Mouse (Mus musculus) limb, embryonic 10.5 days (tissue): ENCODE measurements around the gene Arhgap20. TPM values are rescaled to one million over a fixed set of nuclear protein-coding genes. Genes with fewer than 3 reads are reported as not detected.

Source experiments
- DNase-seq: peaks from one replicate; pipeline ENCODE4 v3.0.0-alpha.2; 2017; ENCODE audit warnings: low spot score
- H3K27ac ChIP-seq: fragments of 300-500 bp; sonication (generic); 2 replicates; pipeline ENCODE4 v1.5.1; 2016; ENCODE audit warnings: mild to moderate bottlenecking
- H3K27me3 ChIP-seq: fragments of 300-500 bp; sonication (generic); 2 replicates; pipeline ENCODE4 v1.6.1; 2016; ENCODE audit warnings: low read depth, mild to moderate bottlenecking; ENCODE audit not compliant: poor library complexity, severe bottlenecking
- H3K36me3 ChIP-seq: fragments of 300-500 bp; sonication (generic); 2 replicates; pipeline ENCODE4 v1.6.1; 2016; ENCODE audit warnings: mild to moderate bottlenecking, moderate library complexity
- H3K4me1 ChIP-seq: fragments of 300-500 bp; sonication (generic); 2 replicates; pipeline ENCODE4 v1.6.1; 2016
- H3K4me3 ChIP-seq: fragments of 300-500 bp; sonication (generic); 2 replicates; pipeline ENCODE4 v1.5.1; 2016; ENCODE audit warnings: mild to moderate bottlenecking, moderate library complexity
- H3K9me3 ChIP-seq: fragments of 300-500 bp; sonication (generic); replicated peaks from 2 replicates; pipeline ENCODE4 v1.6.1; 2016; ENCODE audit warnings: mild to moderate bottlenecking
- WGBS: fragments of 180-500 bp; shearing (Covaris S2); methylation state at CpG from one replicate; pipeline ENCODE4 v1.1.7; 2016; 5-methylcytosine and 5-hydroxymethylcytosine counted together
- polyA plus RNA-seq: library from polyadenylated mRNA; unstranded; fragments of >200 nt; fragmentation: Nextera tagmentation; extraction: Ambion mirVana; gene quantifications from 2 replicates; pipeline ENCODE4 v1.2.1, GENCODE M21; 2016

The Arhgap20 gene
- 0.28 and 0.63 TPM in 2 replicates for polyA plus RNA-seq

- peaks cover 85% of the 10 kb centered on the region for H3K27me3 ChIP-seq
- no peaks in the 10 kb centered on the region for H3K36me3 ChIP-seq
- WGBS, result under 1% methylated on average over 63 of the region's 77 CpGs
- DNase-seq, result peak; percentile 86
- H3K4me1 ChIP-seq, result peaks cover 20% of the 10 kb centered on the region
- H3K4me3 ChIP-seq, result peak within 1 kb of the TSS; percentile 62
- H3K9me3 ChIP-seq, result no peaks in the 10 kb centered on the region
- H3K27ac ChIP-seq, result peak within 1 kb of the TSS; percentile 69
These were observed at the start of gene Arhgap20 for GRCm38 (mm10) chr9:51764921-51765416. Gene Arhgap20 (plus strand): TSS chr9:51765337.

- no peak overlapping the region for H3K4me3 ChIP-seq
- 89% methylated on average over 3 of the region's 3 CpGs for WGBS
- H3K27me3 ChIP-seq, result no peaks in the 10 kb centered on the region
- no peaks in the 10 kb centered on the region for H3K9me3 ChIP-seq
- H3K36me3 ChIP-seq, result no peaks in the 10 kb centered on the region
- DNase-seq, result no peak
- H3K4me1 ChIP-seq, result no peaks in the 10 kb centered on the region
- no peak overlapping the region for H3K27ac ChIP-seq
These were observed 46.3 kb upstream of the Arhgap20 start for GRCm38 (mm10) chr9:51718793-51719192.

- 74% methylated on average over 6 of the region's 6 CpGs for WGBS
- no peak for DNase-seq
- Histone ChIP-seq H3K36me3 (no peaks in the 10 kb centered on the region), H3K4me1 (no peaks in the 10 kb centered on the region), H3K27me3 (no peaks in the 10 kb centered on the region), H3K9me3 (no peaks in the 10 kb centered on the region), H3K4me3 (no peak overlapping the region), H3K27ac (no peak overlapping the region)
These were observed 37.2 kb upstream of the Arhgap20 start for GRCm38 (mm10) chr9:51727960-51728359.

GRCm38 (mm10) chr9:51735180-51736034 lies 29.7 kb upstream of the Arhgap20 start:
- peak; percentile 34 for DNase-seq
- no peaks in the 10 kb centered on the region for H3K27me3 ChIP-seq
- H3K4me3 ChIP-seq, result no peak overlapping the region
- WGBS, result 46% methylated on average over 9 of the region's 9 CpGs
- no peaks in the 10 kb centered on the region for H3K36me3 ChIP-seq
- no peaks in the 10 kb centered on the region for H3K9me3 ChIP-seq
- H3K27ac ChIP-seq, result peak overlapping the region; percentile 25; the same call in 1 of the 2 replicates
- peaks cover 9% of the 10 kb centered on the region for H3K4me1 ChIP-seq

- no peaks in the 10 kb centered on the region for H3K36me3 ChIP-seq
- 85% methylated on average over 5 of the region's 5 CpGs for WGBS
- DNase-seq, result no peak
- H3K9me3 ChIP-seq, result no peaks in the 10 kb centered on the region
- no peak overlapping the region for H3K27ac ChIP-seq
- H3K27me3 ChIP-seq, result no peaks in the 10 kb centered on the region
- no peak overlapping the region for H3K4me3 ChIP-seq
- peaks cover 9% of the 10 kb centered on the region for H3K4me1 ChIP-seq
These were observed 28.3 kb upstream of the Arhgap20 start for GRCm38 (mm10) chr9:51736750-51737368.

- no peaks in the 10 kb centered on the region for H3K27me3 ChIP-seq
- no peaks in the 10 kb centered on the region for H3K9me3 ChIP-seq
- 91% methylated on average over 9 of the region's 9 CpGs for WGBS
- H3K27ac ChIP-seq, result no peak overlapping the region
- no peaks in the 10 kb centered on the region for H3K36me3 ChIP-seq
- DNase-seq, result no peak
- peaks cover 9% of the 10 kb centered on the region for H3K4me1 ChIP-seq
- H3K4me3 ChIP-seq, result no peak overlapping the region
These were observed 26.8 kb upstream of the Arhgap20 start for GRCm38 (mm10) chr9:51738349-51738748.

GRCm38 (mm10) chr9:51739826-51740225 lies 25.3 kb upstream of the Arhgap20 start:
- Histone ChIP-seq H3K9me3 (no peaks in the 10 kb centered on the region), H3K36me3 (no peaks in the 10 kb centered on the region), H3K27ac (no peak overlapping the region), H3K4me1 (peaks cover 9% of the 10 kb centered on the region), H3K27me3 (no peaks in the 10 kb centered on the region), H3K4me3 (no peak overlapping the region)
- WGBS, result 92% methylated on average over 4 of the region's 4 CpGs
- no peak for DNase-seq

- H3K27ac ChIP-seq, result no peak overlapping the region
- no peaks in the 10 kb centered on the region for H3K27me3 ChIP-seq
- peaks cover 27% of the 10 kb centered on the region for H3K4me1 ChIP-seq
- H3K4me3 ChIP-seq, result no peak overlapping the region
- WGBS, result 89% methylated on average over 4 of the region's 4 CpGs
- H3K9me3 ChIP-seq, result no peaks in the 10 kb centered on the region
- DNase-seq, result no peak
- H3K36me3 ChIP-seq, result no peaks in the 10 kb centered on the region
These were observed 15.0 kb upstream of the Arhgap20 start for GRCm38 (mm10) chr9:51750144-51750543.

- WGBS, result 65% methylated on average over 2 of the region's 2 CpGs
- Histone ChIP-seq H3K4me3 (no peak overlapping the region), H3K4me1 (peaks cover 9% of the 10 kb centered on the region), H3K36me3 (no peaks in the 10 kb centered on the region), H3K27me3 (peaks cover 57% of the 10 kb centered on the region), H3K9me3 (no peaks in the 10 kb centered on the region), H3K27ac (no peak overlapping the region)
- no peak for DNase-seq
These were observed 4.1 kb upstream of the Arhgap20 start for GRCm38 (mm10) chr9:51761003-51761402.

GRCm38 (mm10) chr9:51764041-51764875 lies 879 bp upstream of the Arhgap20 start:
- WGBS, result 14% methylated on average over 12 of the region's 12 CpGs
- H3K4me1 ChIP-seq, result peaks cover 20% of the 10 kb centered on the region
- H3K9me3 ChIP-seq, result no peaks in the 10 kb centered on the region
- H3K4me3 ChIP-seq, result peak overlapping the region; percentile 62
- H3K27me3 ChIP-seq, result peaks cover 87% of the 10 kb centered on the region
- DNase-seq, result no peak
- peak overlapping the region; percentile 69 for H3K27ac ChIP-seq
- H3K36me3 ChIP-seq, result no peaks in the 10 kb centered on the region

- Histone ChIP-seq H3K36me3 (no peaks in the 10 kb centered on the region), H3K9me3 (no peaks in the 10 kb centered on the region), H3K27ac (peak overlapping the region; percentile 69), H3K27me3 (peaks cover 80% of the 10 kb centered on the region), H3K4me1 (peaks cover 20% of the 10 kb centered on the region), H3K4me3 (peak overlapping the region; percentile 62)
- DNase-seq, result peak; percentile 51
- under 1% methylated on average over 58 of the region's 58 CpGs for WGBS
These were observed 459 bp downstream of the Arhgap20 start for GRCm38 (mm10) chr9:51765417-51766174.
